Mouse (Mus musculus) lung, adult 18-20 months (tissue): Measurements from ENCODE around the gene Gm10912.
"Not testable (repeated sequence)": the region's sequence is repeated elsewhere in the genome, so short reads cannot be mapped to it uniquely, and the experiment has no call there.

ENCODE experiments used
- DNase-seq, 2 experiments: peaks; one replicate each; pipeline ENCODE4 v3.0.0; 2022; ENCODE audit warnings: mixed read lengths in 2 of 2

Gm10912 gene

DNA sequence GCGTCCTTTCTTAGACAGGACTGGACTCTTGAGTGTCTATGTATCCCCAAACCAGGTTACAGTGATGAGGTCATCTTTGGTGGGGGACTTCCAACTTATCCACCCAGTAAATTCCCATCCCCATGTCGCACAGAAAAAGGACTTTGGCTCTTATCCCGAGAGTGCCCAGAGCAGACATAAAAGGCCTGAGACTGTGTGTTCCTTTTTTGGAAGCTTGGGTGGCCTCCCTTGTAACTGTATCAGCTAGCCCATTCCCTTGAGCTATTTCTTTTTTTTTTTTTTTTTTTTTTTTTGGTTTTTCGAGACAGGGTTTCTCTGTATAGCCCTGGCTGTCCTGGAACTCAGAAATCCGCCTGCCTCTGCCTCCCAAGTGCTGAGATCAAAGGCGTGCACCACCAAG is at the start of gene Gm10912:
TSS of gene Gm10912 (plus strand) at position 301 of the 400 bp plus-strand sequence.
- not testable (repeated sequence) for DNase-seq

DNA sequence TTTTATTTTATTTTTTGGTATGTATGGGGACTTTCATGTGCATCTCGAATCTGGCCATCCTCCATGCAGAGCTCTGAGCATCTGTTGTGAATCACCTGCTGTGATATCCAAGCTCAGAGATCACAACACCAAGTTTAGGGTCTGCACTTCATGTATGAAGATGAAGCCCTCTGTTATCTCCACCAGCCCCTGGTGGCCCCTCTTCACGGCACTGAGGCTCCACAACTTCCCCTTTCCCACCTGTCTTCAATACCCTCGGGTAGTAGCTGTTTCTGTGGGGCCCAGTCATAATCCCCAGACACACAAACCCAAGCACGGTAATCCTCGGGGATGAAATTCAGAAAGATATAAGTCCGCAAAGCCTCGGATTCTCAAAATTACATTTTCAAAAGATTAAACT is 42.5 kb upstream of the Gm10912 start:
- no peak for DNase-seq

DNA sequence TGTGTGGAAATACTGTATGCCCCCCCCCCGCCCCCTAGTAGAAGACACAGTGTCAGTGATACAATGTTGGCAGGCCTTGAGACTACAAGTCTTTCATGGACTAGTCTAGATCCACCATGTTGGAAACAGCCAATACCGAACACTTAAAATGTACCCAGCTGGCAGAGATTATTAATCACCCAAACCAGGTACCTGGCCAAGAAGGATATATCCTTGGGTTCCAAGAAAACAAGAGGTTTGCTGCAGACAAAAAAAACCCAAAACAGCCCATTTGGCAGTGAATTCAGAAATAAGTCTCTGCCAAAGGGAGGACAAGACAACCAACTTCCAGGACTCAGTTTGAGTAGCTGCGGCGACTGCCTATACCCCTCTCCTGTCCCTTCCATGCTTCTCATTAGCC is 41.0 kb upstream of the Gm10912 start:
- DNase-seq = no peak

DNA sequence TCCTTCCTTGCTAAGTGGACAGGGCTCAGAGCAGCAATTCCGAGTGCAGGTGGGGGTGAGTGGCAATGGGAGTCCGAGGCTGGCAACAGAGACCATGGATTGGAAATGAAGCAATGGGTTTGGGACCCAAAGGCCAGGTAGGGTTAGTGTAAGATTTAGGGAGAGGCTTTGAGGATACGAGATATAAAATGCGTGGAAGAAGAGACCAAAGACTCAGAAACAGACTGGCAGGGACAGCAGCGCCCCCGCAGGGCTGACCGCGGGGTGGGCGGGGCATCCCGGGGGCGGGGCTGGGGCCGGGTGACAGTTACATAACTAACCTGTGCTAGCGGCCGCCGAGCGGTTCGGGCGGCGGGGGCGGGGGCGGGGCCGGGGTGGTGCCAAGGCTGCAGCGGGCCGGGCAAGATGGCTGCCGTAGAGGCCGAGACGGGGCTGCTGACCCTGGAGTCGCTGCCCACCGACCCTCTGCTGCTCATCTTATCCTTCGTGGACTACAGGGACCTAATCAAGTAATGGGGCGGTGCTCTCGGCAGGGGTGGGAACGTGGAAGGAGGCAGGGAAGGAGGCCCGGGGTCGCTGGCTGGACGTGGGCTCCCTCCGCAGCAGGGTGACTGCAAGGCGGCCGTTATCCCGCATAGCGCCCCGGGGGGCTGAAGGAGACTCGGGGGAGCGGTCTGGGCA is 38.0 kb upstream of the Gm10912 start, which contains the start of gene Fbxo3:
TSS of gene Fbxo3 (plus strand) at position 264 of the 681 bp plus-strand sequence.
- DNase-seq = peak; percentile 87 to 91

DNA sequence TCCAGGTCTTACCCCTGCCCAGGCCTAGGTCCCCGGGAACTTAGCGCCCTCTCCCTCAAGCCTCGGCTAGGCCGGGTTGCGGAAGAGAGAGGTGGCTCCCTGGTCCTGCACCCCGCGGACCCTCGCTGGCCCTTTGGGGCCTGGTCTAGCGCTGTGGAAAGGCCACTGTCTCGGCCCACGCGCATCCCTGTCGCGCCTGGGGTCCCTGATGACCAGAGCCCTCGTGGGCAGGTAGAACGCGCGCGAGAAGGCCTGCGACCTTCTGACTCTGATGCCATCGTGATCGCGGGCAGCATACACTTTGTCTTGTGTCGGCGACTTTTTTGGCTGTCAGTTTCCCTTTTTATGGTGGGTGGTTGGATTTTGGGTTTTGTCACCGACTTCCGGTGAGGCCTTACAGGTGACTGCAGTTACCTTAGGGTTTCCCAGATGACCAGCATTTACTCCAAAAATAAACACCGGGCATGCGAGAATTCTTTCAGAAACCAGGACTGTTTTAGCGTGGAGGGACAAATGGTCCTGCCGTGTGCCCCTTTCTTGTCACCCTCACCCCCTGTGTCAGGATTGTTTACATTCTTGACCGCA is 37.4 kb upstream of the Gm10912 start, which contains the start of gene 4931422A03Rik:
TSS of gene 4931422A03Rik (minus strand) at position 223 of the 585 bp plus-strand sequence.
- DNase-seq = peak; percentile 12 to 16

DNA sequence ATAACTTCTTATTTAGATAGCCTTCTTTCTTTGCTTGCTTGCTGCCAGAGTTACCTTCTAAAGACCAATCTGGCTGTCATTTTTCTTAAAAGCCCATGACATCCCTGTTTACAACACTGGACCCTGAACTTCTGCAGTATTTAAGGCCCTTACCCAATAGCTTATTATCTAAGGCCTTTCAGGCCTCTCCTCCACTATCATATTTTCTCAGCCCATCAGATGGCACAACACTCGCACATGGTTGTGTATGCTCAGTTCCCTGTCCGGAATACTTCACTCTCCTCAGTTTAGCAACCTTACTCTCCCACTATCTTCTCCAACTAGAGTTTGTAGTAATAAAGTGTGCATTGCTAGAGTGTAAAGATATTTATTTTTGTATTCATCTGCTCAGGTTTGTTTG is 36.6 kb upstream of the Gm10912 start:
- no peak for DNase-seq

DNA sequence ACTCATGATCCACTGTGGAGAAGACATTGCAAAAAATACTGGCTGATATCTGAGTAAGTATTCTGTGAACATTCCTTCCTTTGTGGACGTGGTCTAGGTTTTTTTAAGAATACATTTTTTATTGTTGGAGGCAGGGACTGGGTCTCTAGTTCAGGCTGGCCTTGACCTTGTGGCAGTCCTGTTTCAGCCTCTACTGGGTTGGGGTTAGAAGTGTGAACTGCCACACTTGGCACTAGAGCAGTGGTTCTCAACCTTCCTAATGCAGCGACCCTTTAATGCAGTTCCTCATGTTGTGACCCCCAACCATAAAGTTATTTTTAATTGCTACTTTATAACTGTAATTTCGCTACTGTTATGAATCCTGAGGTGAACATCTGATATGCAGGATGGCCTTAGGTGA is 35.2 kb upstream of the Gm10912 start:
- no peak for DNase-seq

DNA sequence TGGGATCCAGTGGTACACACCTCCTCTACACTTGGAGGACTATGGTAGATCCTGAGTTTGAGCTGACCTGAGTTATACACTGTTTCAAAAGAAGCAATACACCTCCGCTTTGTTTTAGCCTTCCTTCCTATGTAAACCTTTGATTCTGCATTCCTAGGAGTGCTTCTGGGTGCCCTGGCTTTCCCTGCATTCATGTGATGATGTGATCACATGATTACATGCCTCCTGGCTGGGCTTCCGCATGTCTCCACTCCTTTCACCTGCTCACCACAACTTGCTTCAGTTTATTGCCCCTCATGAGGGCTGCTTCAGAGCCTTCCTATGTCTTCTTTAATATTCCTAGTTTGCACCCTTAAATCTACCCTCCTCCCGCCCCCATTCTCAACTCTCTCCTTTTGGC is 33.6 kb upstream of the Gm10912 start:
- no peak for DNase-seq

DNA sequence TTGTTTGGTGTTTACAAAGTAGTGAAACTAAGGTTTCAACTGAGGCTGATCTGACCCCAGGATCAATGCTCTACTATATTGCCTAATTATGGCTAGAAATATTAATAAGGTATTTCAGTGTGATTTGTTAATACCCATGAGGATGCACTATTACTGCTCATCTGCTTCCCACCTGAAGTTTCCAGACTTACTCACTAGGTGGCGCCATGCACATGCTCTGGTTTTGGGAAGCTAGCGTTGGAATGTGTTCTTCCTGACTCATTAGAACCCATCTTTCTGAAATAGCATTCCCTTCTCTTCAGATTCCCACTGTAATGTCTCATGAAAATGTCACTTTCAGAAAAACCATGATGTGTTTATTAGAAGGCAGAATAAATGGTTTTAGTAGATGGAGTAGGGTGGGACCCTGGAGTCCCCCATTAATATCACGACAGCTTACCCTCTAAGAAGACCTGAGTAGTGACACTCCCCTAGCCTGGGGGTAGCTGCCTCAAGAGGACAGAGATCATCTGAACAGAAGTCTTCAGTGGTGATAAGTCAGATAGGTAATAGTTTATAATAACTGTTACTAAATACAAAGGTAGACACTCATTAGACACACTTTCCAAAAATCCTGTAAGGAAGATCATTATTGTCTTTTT is 30.7 kb upstream of the Gm10912 start:
- DNase-seq = peak; percentile 52 to 61

DNA sequence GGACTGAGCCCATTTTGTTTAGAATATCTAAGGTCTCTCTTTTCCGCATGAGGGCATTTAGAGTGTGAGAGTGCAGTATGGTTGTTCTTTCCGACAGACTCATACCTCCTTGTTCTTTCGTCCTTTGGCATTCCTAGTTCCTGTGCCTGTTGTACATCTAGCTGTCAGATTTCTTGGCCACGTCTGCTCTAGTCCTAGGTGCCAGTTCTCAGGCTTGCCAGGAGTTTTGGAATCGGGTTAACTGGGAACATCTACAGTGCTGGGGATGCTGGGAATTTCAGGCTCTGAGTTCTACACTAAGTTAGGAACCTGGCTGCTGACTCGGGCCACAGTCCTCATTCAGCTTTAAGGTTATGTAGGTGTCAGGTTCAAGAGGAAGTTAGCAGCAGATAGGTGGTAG is 30.0 kb upstream of the Gm10912 start:
- DNase-seq = no peak

DNA sequence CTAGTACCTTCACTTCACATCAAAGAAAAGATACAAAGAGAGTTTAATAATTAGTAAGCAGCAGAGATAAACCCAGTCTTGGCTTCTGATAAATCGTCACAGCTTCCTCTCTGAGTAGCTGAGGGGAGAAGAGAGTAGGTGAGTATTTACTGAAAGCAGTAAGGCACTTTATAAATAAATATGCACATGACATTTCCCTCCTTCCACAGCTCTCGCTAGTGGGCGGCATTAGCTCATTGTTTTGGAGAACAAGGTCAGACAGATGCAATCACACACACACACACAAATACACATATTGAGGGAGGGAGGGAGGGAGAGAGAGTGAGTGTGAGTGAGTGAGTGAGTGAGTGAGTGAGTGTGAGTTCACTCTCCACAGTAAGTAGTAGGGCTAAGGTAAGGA is 29.3 kb upstream of the Gm10912 start:
- DNase-seq = no peak

DNA sequence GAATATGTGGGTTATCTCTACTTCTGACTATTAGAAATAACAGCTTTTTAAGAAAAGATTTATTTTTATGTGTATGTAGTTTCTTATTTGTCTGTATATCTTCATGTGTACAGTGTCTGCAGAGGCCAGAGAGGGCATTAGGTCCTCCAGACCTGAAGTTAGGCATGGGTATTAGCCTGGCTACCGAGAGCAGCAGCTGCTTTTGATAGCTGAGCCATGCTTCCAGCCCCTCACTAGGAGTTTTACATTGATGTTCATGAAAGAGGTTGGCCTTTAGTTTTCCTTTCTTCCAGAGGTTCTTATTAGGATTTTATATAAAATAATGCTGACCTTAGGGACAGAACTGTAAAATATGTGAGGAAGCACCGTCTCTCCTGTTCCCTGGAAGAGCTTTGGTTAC is 27.4 kb upstream of the Gm10912 start:
- DNase-seq = no peak

DNA sequence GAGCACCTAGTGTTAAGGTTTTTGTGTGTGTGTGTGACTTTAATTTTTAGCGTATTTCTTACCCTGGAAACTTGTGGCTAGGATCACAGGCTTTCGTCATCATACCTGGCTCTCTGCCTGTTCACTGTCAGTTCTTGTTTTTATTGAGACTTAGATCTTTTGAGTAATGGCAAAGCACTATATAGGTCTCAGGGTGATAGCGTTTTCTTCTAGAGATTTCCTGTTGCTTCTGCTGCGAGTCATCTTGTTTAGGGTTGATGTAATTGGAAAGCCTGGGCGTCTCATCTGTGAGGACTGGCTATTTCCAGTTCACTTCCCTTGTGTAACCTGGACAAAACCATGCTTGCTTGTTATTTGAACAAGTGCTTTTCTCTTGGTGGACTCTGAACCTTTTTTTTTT is 24.0 kb upstream of the Gm10912 start:
- peak in 1 of 2 experiments; percentile 13 for DNase-seq

DNA sequence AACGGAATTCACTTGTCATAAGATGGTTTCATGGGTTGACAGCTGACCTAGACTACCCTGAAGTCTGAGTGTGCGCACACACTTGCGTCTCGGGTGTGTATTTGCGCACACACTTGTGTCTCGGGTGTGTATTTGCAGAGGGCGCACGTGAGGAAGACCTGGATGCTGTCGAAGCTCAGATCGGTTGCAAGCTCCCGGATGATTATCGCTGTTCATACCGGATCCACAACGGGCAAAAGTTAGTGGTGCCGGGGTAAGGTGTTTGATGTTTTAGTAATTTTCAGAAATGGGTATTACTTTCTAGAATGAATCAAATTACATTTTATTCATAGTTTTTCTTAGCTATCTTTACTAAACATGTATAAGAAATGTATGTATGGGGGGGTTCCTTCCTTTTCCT is 22.9 kb upstream of the Gm10912 start:
- peak in 1 of 2 experiments; percentile 17 for DNase-seq

DNA sequence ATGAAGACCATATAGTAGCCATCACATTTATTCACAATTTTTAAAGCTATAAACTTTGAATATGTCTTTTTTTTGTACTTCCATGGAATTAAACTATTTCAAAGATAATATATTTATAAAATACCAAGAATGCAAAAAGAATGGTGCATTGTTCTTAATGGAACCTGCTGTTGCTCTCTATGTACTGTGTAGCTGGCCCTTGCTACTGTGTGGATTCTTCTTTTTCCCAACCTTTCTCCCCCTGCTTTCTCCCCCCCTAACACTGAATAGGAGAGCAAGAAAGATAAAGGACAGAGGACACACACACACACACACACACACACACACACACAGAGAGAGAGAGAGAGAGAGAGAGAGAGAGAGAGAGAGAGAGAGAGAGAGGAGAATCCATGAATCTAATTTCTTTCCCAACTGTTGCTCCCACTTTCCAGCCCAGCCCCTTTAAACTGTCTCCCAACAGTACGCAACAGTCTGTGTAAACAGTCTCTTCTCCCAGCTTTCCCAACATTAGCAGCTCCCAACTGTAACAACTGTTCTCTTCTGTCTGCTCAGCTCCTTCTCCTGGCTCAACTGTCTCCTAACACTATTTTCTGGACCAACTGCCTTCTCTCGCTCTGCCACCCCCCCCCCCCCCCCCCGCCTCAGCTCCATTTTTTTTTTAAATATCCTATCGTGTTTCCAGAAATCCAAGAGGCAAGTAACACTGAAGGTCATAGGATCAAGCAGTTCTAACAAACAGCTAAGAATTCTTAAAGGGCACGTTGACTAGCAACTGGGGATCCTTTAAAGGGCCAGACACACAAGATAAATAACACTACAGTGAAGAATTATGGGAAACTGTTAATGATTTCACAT is 21.8 kb upstream of the Gm10912 start:
- DNase-seq = peak in 1 of 2 experiments; percentile 28

DNA sequence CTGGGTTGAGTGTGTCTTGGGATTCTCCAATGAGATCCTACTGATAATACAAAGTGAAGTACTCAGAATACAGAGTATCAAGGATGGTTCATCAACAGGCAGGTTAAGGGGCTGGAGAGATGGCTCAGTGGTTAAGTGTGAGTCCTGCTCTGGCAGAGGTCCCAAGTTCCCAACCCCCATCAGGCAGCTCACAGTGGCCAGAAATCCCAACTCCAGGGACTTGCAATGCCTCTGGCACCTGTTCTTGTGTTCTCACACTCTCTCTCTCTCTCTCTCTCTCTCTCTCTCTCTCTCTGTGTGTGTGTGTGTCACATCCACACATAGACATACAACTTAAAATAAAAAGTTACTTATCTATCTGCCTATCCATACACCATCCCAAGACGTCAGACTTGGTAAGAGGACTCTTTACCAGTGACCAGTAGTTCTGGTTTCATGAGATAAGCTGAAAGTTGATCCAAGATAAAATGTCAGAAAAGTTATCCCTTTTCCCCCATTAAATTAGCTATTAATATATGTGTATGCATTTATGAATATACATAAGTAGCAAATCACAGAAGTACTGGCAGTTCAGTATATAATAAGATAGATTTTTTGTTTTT is 21.0 kb upstream of the Gm10912 start:
- peak in 1 of 2 experiments; percentile 17 for DNase-seq

DNA sequence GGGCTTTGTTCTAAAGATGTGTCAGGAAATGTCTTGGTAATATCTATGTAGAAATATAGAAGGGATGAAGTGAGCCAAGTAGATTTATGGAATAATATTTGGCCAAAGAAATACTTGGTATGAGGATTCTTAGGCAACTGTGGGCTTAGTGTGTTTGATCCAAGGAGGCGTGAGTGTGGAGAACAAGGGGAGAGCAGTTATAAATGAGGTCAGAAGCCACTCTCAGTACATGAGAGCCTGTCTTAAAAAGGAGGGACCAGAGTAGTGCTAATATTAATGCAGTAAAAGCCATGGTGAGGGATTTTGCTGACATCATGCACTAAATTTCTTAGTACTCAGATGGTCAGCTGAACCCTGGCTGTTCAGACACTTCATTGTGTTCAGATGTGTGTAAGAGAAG is 7.2 kb upstream of the Gm10912 start:
- no peak for DNase-seq

DNA sequence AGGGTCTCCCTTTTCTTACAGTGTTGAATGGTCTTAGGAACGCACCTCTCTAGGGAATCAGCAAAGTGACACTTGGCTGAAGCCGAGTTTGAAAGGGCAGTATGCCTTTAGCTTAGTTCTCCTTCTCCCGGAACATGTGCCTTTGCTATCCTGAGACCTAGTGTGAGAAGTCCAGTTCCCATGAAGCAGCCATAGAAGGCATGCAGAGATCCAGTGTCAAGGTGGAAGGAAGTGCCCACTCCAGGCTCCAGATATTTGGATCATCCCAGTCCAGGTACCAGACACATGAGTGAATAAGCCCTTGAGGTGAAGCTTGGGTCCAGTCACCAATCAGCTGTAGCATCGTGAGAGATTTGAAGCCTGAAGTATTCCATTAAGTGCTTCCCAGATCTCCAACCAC is 6.7 kb upstream of the Gm10912 start:
- no peak for DNase-seq

DNA sequence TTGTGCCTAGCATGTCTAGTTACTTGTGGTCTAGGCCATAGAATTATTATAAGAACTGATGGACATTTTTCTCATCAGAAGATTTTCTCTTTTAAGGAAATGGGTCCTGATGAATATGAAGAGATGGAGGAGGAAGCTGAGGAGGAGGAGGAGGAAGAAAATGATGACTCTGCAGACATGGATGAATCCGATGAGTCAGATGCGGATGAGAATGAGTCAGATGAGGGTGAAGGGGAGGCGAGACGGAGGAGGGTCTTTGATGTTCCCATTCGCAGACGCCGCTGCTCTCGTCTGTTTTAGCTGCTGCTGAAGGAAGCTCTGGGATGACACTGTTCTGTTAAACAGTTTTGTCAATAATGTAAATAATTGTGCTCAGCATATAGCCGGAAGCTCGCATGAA is 5.8 kb upstream of the Gm10912 start:
- DNase-seq = no peak

DNA sequence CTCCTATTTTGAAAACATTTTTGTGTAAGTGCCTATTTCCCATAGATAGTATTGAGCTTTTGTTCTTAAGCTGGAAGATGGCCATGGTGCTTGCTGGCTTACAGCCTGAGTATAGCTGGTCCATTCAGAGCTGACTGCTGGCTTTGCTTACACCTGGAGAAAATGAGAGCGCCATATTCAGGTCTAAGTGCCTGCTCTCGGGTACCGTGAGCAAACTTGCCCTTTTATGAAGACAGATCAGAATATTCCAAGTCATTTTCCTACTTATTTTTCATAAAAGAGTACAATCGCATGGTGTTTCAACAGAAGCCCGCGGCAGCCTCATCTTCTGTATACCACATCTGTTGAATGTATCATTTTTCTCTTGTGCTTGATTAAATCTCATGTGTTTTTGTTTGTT is 4.6 kb upstream of the Gm10912 start:
- DNase-seq = no peak

DNA sequence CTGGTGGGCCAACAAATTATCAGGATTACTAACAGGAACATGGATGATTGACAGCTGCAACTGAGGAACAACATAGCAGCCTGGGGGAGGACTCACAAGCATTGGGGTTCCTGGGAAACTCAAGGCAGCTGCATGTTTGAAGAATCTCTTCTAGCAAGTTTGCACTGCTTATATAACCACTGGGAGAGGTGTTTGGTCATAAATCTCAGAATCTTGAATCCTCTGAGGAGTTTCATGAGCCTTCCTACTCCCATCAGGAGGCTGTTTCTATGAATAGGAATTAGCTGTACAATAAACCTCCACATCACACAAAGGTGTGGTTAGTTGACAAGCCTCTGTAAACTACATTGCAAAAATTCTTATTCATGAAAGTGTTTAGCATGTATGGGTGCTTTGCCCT is 3.0 kb upstream of the Gm10912 start:
- no peak for DNase-seq

DNA sequence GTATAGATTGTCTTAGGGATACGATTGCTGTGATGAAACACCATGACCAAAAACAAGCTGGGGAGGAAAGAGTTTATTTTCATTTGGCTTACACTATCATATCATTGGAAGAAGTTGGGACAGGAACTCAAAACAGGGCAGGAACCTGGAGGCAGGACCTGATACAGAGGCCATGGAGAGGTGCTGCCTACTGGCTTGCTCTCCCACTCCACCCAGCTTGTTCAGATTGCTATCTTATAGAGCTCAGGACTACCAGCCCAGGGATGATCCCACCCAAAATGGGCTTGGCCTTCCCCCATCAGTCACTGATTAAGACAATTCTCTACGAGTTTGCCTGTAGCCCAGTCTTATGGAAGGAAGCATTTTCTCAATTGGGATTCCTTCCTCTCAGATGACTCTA is 1.5 kb upstream of the Gm10912 start:
- no peak for DNase-seq

DNA sequence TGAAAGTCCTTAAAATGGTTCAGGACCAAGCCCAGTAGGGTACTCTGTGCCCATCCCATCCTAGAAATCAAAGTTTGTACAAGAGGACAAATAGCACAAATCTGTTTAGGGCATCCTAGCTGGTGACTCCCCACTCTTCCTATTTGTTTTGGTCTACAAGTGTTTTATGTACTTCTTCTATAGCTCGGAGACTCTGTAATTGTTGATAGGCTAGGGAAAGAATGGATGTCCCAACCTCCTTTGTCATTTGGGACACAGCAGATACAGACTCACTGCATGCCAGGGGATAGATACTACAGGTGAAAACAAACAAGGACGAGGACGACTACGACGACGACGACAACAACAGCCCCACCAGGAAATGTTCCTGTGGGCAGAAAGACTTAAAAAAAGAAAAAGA is 2.8 kb downstream of the Gm10912 start, which contains the start of gene Gm10799:
TSS of gene Gm10799 (minus strand) at position 101 of the 400 bp plus-strand sequence.
- not testable (repeated sequence) for DNase-seq
